Comparison of ENCODE assay signal across 12 mouse cellular contexts in the genomic region with DNA sequence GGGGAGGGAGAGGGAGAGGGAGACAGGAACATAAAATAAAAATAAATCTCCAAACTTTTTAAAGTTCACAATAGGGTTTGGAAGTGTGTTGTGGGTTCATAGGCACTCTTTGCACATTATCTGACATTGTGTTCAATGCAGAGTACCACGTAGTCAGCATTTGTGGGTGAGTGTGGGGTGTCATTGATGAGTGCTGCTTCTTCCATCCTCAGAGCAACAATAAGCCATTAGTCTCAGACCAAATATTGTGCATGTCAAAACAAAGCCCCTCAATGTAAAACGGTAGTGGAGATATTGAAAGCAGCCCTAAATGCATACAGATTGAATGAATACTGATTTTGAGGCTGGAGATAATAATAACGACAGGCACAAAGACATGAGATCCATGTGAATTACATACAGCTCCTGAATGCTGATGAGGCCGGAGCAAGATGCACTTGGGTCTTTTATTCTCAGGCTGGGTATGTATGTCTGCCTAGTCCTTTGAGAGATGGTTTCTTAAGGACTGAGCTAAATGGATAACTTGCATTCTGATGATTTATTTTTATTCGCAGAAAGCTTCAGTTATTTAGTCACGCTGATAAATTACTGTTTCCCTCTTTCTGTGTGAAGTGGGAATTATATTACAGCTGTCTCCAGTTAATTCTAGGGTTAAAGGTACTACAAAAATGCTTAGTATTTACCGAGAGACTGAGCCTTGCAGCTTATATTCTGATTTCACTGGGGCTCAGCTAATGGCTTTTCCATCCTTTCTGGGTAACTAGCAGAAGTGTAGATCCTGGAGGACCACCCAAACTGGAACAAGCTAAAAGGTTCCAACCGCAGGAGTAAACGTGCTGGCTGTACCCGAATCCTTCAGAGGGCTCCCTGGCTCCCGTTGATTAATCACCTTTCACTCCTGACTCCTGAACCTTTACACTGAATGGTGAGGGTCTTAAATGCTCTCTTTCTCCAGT.
DNase-seq lines count a peak whose midpoint lies in the region; ATAC-seq and TF ChIP-seq lines count a peak whose summit lies in the region.
"Had no signal": no experiment of that assay in that cellular context is flagged by ENCODE, and none has a peak within 500 bp of the region (broad histone marks: within the 10 kb centered on the region; RNA-seq: fewer than 3 reads in every experiment).

No protein-coding gene starts in this region.

- no peak for DNase-seq in midbrain, postnatal 0 days (ENCODE audit: low spot score)
- DNase-seq in embryonic facial prominence, embryonic 14.5 days (ENCODE audit: low spot score): peak; percentile 61
- DNase-seq in hindbrain, embryonic 14.5 days (ENCODE audit: low spot score): no peak
- DNase-seq in heart, adult 8-10 months (ENCODE audit: low spot score): no peak
- DNase-seq in retina, embryonic 14.5 days (ENCODE audit: low spot score): no peak
- no peak for DNase-seq in ovary, postnatal 14 days (ENCODE audit: low spot score)
- DNase-seq: kidney, postnatal 4 days had no signal

- no peak overlapping the region for H3K4me3 ChIP-seq in midbrain, embryonic 12.5 days
- H3K4me3 ChIP-seq in midbrain, postnatal 0 days (ENCODE audit: low read depth, low read length): no peak overlapping the region
- no peak overlapping the region for H3K4me3 ChIP-seq in embryonic facial prominence, embryonic 14.5 days (ENCODE audit: low read depth, low read length)
- no peak overlapping the region for H3K4me3 ChIP-seq in hindbrain, embryonic 14.5 days (replicated peaks; ENCODE audit: low read length)
- H3K4me3 ChIP-seq in neural tube, embryonic 12.5 days: no peak overlapping the region
- H3K4me3 ChIP-seq: heart, embryonic 13.5 days; liver, embryonic 15.5 days had no signal

- no peaks in the 10 kb centered on the region for H3K36me3 ChIP-seq in midbrain, embryonic 12.5 days
- H3K36me3 ChIP-seq in midbrain, postnatal 0 days (ENCODE audit: insufficient read depth, low read length): no peaks in the 10 kb centered on the region
- H3K36me3 ChIP-seq in embryonic facial prominence, embryonic 14.5 days (ENCODE audit: control insufficient read depth, insufficient read depth, low read length): no peaks in the 10 kb centered on the region
- H3K36me3 ChIP-seq in hindbrain, embryonic 14.5 days (replicated peaks; ENCODE audit: control insufficient read depth, insufficient read depth): no peaks in the 10 kb centered on the region
- H3K36me3 ChIP-seq in neural tube, embryonic 12.5 days: no peaks in the 10 kb centered on the region
- H3K36me3 ChIP-seq: heart, embryonic 13.5 days; liver, embryonic 15.5 days had no signal

- no peaks in the 10 kb centered on the region for H3K27me3 ChIP-seq in midbrain, embryonic 12.5 days
- no peaks in the 10 kb centered on the region for H3K27me3 ChIP-seq in midbrain, postnatal 0 days (ENCODE audit: insufficient read depth, low read length)
- H3K27me3 ChIP-seq in embryonic facial prominence, embryonic 14.5 days (replicated peaks; ENCODE audit: control insufficient read depth, insufficient read depth, low read length): no peaks in the 10 kb centered on the region
- H3K27me3 ChIP-seq in hindbrain, embryonic 14.5 days (ENCODE audit: control insufficient read depth, insufficient read depth, low read length): no peaks in the 10 kb centered on the region
- no peaks in the 10 kb centered on the region for H3K27me3 ChIP-seq in neural tube, embryonic 12.5 days (replicated peaks)
- H3K27me3 ChIP-seq: heart, embryonic 13.5 days; liver, embryonic 15.5 days had no signal

- no peak overlapping the region for H3K4me2 ChIP-seq in midbrain, embryonic 12.5 days (replicated peaks)
- H3K4me2 ChIP-seq in midbrain, postnatal 0 days (ENCODE audit: low read depth, low read length, poor library complexity, severe bottlenecking): no peak overlapping the region
- 0 out of 2 replicates have a peak overlapping the region, but pooled peaks have one; percentile 6 for H3K4me2 ChIP-seq in embryonic facial prominence, embryonic 14.5 days (ENCODE audit: low read depth, low read length)
- H3K4me2 ChIP-seq in hindbrain, embryonic 14.5 days (replicated peaks): no peak overlapping the region
- peak overlapping the region; percentile 22 for H3K4me2 ChIP-seq in neural tube, embryonic 12.5 days (replicated peaks)
- H3K4me2 ChIP-seq: heart, embryonic 13.5 days; liver, embryonic 15.5 days had no signal

- H3K27ac ChIP-seq in midbrain, embryonic 12.5 days (replicated peaks): 0 out of 2 replicates have a peak overlapping the region, but pooled peaks have one; percentile 50
- no peak overlapping the region for H3K27ac ChIP-seq in midbrain, postnatal 0 days (ENCODE audit: low read depth, low read length)
- H3K27ac ChIP-seq in embryonic facial prominence, embryonic 14.5 days (replicated peaks; ENCODE audit: low read depth, low read length): peak overlapping the region; percentile 46
- peak overlapping the region; percentile 40; the same call in 1 of the 2 replicates for H3K27ac ChIP-seq in hindbrain, embryonic 14.5 days
- no peak overlapping the region for H3K27ac ChIP-seq in neural tube, embryonic 12.5 days
- H3K27ac ChIP-seq: heart, embryonic 13.5 days; liver, embryonic 15.5 days had no signal

- no peak overlapping the region for H3K9ac ChIP-seq in midbrain, embryonic 12.5 days (replicated peaks)
- no peak overlapping the region for H3K9ac ChIP-seq in midbrain, postnatal 0 days (replicated peaks; ENCODE audit: low read length, poor library complexity, severe bottlenecking)
- no peak overlapping the region for H3K9ac ChIP-seq in embryonic facial prominence, embryonic 14.5 days (ENCODE audit: low read depth, low read length)
- no peak overlapping the region for H3K9ac ChIP-seq in hindbrain, embryonic 14.5 days
- no peak overlapping the region for H3K9ac ChIP-seq in neural tube, embryonic 12.5 days
- H3K9ac ChIP-seq: heart, embryonic 13.5 days; liver, embryonic 15.5 days had no signal

- H3K9me3 ChIP-seq in midbrain, embryonic 12.5 days: no peaks in the 10 kb centered on the region
- H3K9me3 ChIP-seq in midbrain, postnatal 0 days (ENCODE audit: low read length): no peaks in the 10 kb centered on the region
- H3K9me3 ChIP-seq in embryonic facial prominence, embryonic 14.5 days (ENCODE audit: control insufficient read depth, low read length): no peaks in the 10 kb centered on the region
- H3K9me3 ChIP-seq in hindbrain, embryonic 14.5 days (ENCODE audit: control insufficient read depth, low read length): no peaks in the 10 kb centered on the region
- no peaks in the 10 kb centered on the region for H3K9me3 ChIP-seq in neural tube, embryonic 12.5 days
- H3K9me3 ChIP-seq: heart, embryonic 13.5 days; liver, embryonic 15.5 days had no signal

- TF ChIP-seq CTCF in midbrain, postnatal 0 days (IDR thresholded peaks at IDR 0.05): no peak

- peaks cover 10% of the 10 kb centered on the region; the same call in 1 of the 2 replicates for H3K4me1 ChIP-seq in midbrain, embryonic 12.5 days
- H3K4me1 ChIP-seq in midbrain, postnatal 0 days (ENCODE audit: insufficient read depth, low read length): no peaks in the 10 kb centered on the region
- peaks cover 22% of the 10 kb centered on the region for H3K4me1 ChIP-seq in embryonic facial prominence, embryonic 14.5 days (ENCODE audit: control insufficient read depth, insufficient read depth, low read length)
- H3K4me1 ChIP-seq in hindbrain, embryonic 14.5 days (replicated peaks; ENCODE audit: control insufficient read depth, insufficient read depth, low read length): 0 out of 2 replicates have a peak, but pooled peaks cover 12% of the 10 kb centered on the region
- H3K4me1 ChIP-seq in neural tube, embryonic 12.5 days: peaks cover 14% of the 10 kb centered on the region
- H3K4me1 ChIP-seq: liver, embryonic 15.5 days had no signal

- peak; percentile 56; the same call in 1 of the 2 replicates for ATAC-seq in midbrain, embryonic 12.5 days (ENCODE audit: low FRiP score, low read depth)
- ATAC-seq in midbrain, postnatal 0 days (ENCODE audit: low FRiP score): no peak
- no peak for ATAC-seq in embryonic facial prominence, embryonic 14.5 days (ENCODE audit: low read depth)
- ATAC-seq in hindbrain, embryonic 14.5 days (ENCODE audit: low FRiP score): no peak
- ATAC-seq in neural tube, embryonic 12.5 days (ENCODE audit: low FRiP score, low read depth): peak; percentile 68
- ATAC-seq: CD4-positive, CD25-positive, alpha-beta regulatory T cell, adult 4 months had no signal

- 52% methylated on average over 11 of the region's 11 CpGs for WGBS in midbrain, embryonic 12.5 days
- WGBS in midbrain, postnatal 0 days: 34% methylated on average over 11 of the region's 11 CpGs
- 21% methylated on average over 11 of the region's 11 CpGs for WGBS in embryonic facial prominence, embryonic 14.5 days
- WGBS in hindbrain, embryonic 14.5 days: 17% methylated on average over 11 of the region's 11 CpGs
- 17% methylated on average over 11 of the region's 11 CpGs for WGBS in neural tube, embryonic 12.5 days

Comparison
In these comparisons a context has a peak if more than half of its experiments do, and no peak if none do; other contexts are left out.
1. ATAC-seq: peak in midbrain, embryonic 12.5 days (single experiment) and neural tube, embryonic 12.5 days (single experiment); none in midbrain, postnatal 0 days (single experiment), embryonic facial prominence, embryonic 14.5 days (single experiment) and hindbrain, embryonic 14.5 days (single experiment).
2. H3K27ac ChIP-seq: peak in midbrain, embryonic 12.5 days (single experiment), embryonic facial prominence, embryonic 14.5 days (single experiment) and hindbrain, embryonic 14.5 days (single experiment); none in midbrain, postnatal 0 days (single experiment) and neural tube, embryonic 12.5 days (single experiment).
3. H3K4me2 ChIP-seq: peak in embryonic facial prominence, embryonic 14.5 days (single experiment) and neural tube, embryonic 12.5 days (single experiment); none in midbrain, embryonic 12.5 days (single experiment), midbrain, postnatal 0 days (single experiment) and hindbrain, embryonic 14.5 days (single experiment).